Mouse (Mus musculus): Measurements from ENCODE around the gene Lipo2.
"Not testable (repeated sequence)": the region's sequence is repeated elsewhere in the genome, so short reads cannot be mapped to it uniquely, and the experiment has no call there.

Lipo2 gene

DNA sequence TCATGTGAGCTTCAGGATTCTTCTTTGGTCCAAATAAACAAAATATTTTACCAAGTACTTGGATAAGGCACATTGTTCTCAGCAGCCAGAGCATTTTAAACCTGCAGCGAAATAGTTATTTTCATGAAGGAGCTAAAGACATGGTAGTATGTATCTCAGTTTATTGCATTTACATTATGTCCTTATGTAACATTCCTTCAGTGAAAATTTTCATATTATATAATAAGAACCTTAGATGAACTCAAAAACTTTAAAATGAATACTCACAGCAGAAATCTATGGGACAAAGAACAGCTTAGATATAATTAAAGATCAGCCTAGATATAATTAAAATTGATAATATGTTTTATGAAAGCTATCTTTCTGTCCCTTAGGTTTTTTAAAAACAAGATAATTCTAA lies at the start of gene Lipo2:
Lipo2 (minus strand) TSS at position 101 of the 400 bp plus-strand sequence.
- not testable (repeated sequence) for DNase-seq

DNA sequence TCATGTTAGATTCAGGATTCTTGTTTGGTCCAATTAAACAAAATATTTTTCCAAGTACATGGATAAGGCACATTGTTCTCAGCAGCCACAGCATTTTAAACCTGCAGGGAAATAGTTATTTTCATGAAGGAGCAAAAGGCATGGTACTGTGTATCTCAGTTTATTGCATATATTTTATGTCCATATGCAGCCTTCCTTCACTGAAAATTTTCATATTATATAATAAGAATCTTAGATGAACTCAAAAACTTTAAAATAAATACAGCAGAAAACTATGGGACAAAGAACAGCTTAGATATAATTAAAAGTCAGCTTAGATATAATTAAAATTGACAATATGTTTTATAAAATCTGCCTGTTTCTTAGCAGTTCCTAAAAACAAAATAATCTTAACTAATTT lies 36.2 kb upstream of the Lipo2 start, which contains the start of gene Lipo1:
Lipo1 (minus strand) TSS at position 101 of the 400 bp plus-strand sequence.
- not testable (repeated sequence) for DNase-seq

DNA sequence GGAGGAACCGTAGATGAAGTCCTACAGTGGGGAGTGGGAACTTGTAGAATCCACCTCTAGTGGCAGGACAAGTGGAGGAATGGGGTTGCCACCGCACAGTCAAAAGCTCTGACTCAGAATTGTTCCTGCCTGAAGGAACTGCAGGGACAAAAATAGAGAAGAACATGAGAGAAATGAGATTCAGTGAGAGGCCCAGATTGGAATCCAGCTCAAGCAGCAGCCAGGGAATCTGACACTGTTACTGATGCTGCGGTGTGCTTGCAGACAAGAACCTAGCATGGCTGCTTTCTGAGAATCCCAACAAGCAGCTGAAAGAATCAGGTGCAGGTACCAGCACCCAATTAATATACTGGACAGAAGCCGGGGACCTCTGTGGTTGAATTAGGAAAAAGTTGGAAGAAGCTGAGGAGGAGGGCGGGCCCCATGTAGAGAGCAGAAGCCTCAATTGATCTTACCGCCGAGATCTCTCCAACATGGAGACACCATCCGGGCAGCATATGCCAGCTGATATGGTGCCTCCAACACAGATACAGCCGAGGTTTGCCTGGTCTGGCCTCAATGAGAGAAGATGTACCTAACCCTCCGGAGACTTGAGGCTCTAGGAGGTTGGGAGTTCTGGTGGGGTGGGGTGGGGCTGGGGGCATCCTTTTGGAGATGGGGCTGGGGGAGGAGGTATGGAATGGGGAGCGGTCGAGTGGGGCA lies 35.6 kb upstream of the Lipo2 start:
- no peak for DNase-seq

DNA sequence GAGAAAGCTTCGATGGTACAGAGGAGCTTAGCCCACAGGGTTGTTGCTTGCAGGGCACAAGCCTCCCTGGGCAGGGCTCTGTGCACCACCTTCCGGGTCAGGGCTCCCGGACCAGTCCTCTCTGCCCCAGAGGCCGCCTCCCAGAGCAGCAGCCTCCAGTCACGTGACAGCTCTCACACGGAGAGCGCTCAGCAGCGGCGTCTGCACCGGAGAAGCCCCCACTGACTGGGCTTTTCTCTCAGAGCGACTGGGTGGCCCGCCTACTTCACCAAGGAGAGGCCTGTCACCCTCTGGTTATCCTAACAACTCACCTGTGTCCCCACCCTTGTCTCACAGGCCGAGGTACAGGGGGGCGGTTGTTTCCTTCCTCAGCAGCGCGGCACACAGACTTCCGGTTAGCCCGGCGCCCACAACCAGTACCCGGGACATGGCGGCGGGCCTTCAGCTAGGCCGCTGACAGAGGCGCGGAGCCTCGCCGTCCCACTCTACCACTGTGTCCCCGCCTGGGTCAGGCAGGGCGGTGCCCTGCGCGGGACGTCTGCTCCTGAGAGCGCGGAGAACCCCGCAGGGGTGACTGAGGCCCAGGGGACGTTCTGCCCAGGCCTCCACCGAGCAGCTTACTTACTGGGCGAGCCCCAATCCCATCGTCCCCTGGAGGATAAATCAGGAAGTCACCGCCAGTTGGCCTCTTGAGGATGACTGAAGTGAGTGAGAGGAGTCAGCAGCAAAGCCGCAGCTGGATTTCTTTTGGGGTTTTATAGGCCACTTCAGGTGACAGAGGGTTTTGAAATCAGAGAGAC lies 10.3 kb upstream of the Lipo2 start, which contains the start of gene Lipo3:
Lipo3 (minus strand) TSS at position 665 of the 800 bp plus-strand sequence.
- peak; percentile 15 for DNase-seq

All from kidney, adult 18-20 months (tissue).